Mouse (Mus musculus) left cerebral cortex, postnatal 36 days (tissue): ENCODE measurements around the gene Ptprn2. TPM values are rescaled to one million over a fixed set of nuclear protein-coding genes. Genes with fewer than 3 reads are reported as not detected.
A peak's percentile ranks its signal among the peaks of the same experiment; 100 is the strongest.

ENCODE experiments used
- DNase-seq, 2 experiments: peaks; one replicate each; pipeline ENCODE4 v3.0.0; 2021 to 2022; ENCODE audit warnings: low spot score in 2 of 2, mixed read lengths in 1 of 2
- intact Hi-C: fragments of 180-260 bp; cut with DNase I; formaldehyde crosslinking; loops from one replicate; pipeline ENCODE4 v1.15.1; 2025
- total RNA-seq, 2 experiments: library from RNA; stranded (reverse); gene quantifications; 2 replicates each; pipeline ENCODE4 v1.2.3; 2021

The Ptprn2 gene
- total RNA-seq, 2 experiments from 2014 or later = 356 to 375 TPM

- DNase-seq = no peak
- intact Hi-C loops = no loop called here
These were observed 254.6 kb downstream of the Ptprn2 start for GRCm38 (mm10) chr12:116740141-116740540.

- intact Hi-C loops = no loop called here
- DNase-seq = no peak
These were observed 255.8 kb downstream of the Ptprn2 start for GRCm38 (mm10) chr12:116741300-116741699.

- intact Hi-C loops = no loop called here
- DNase-seq = peak in 1 of 2 experiments; percentile 29
These were observed 260.9 kb downstream of the Ptprn2 start for GRCm38 (mm10) chr12:116746401-116746800.

DNA sequence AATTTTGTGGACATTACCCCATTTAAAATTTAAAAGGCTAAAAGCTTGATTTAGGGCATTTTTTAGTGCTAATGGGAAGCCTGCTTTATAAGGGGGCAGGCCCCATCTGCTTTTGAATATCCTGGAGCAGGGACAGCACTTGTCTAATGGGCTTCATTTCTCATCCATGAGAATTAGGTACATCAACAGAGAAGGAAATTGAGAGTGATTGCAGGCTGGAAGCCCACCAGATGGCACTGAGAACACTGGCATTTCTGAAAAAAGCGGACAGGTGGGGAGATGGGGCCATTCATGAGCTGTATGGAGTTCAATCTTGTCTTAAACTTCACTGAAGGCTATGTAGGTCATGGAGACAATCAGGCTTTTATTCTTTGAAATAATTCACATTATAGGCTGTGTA, 267.3 kb downstream of the Ptprn2 start:
- intact Hi-C loops = no loop called here
- DNase-seq = no peak

GRCm38 (mm10) chr12:116763961-116764360, 278.4 kb downstream of the Ptprn2 start:
- intact Hi-C loops = no loop called here
- no peak for DNase-seq

- intact Hi-C loops = no loop called here
- DNase-seq = no peak
These were observed 285.4 kb downstream of the Ptprn2 start for GRCm38 (mm10) chr12:116770911-116771310.

DNA sequence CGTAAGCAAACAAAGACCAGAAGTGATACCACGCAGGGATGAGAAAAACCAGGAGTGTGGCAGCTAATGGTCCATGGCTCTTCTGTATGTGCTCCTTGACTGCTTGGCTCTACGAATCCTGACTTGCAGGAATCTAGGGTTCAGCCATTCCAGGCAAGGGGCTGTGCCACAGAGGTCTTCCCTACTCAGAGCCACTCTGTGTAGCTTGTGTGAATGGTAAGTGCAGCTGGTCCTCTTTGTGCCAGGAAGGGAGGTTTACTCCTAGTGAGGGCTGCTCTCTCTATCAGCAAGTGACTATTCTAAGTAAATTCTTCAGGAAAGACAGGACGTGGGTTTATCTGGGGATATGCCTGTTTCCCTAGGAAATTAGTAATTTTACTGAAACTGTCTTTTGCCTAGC, 286.0 kb downstream of the Ptprn2 start:
- DNase-seq = no peak
- intact Hi-C loops = no loop called here

DNA sequence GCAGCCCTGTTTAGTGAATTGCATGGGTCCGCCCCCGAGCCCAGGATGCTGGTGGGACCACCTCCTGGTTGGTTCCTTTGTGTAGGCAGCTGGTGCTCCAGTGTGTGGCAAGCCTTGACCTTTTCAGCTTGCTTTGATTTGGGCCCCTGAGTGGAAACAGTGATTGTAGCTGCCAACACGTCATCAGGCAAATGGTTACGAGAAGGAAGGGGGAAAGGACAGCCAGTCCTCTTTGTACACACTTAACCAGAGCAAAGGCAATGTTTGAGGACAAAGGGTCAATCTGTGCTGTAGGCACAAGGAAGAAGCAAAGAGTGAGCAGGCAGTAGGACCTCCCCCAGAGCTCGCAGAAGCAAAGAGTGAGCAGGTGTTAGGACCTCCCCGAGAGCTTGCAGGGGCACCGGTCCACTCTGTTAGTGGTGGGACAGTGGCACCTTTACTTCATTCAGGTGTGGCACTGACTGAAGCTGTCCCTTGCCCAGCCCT, 286.6 kb downstream of the Ptprn2 start:
- DNase-seq = no peak
- intact Hi-C loops = no loop called here

GRCm38 (mm10) chr12:116773344-116773743, 287.8 kb downstream of the Ptprn2 start:
- intact Hi-C loops = no loop called here

GRCm38 (mm10) chr12:116776447-116776846, 290.9 kb downstream of the Ptprn2 start:
- intact Hi-C loops = no loop called here
- DNase-seq = no peak

More at GRCm38 (mm10) chr12:116773344-116773743, 287.8 kb downstream of the Ptprn2 start:
- DNase-seq = no peak

GRCm38 (mm10) chr12:116778095-116779090, 292.9 kb downstream of the Ptprn2 start:
- no peak for DNase-seq

GRCm38 (mm10) chr12:116780419-116780818, 294.9 kb downstream of the Ptprn2 start:
- intact Hi-C loops = no loop called here
- no peak for DNase-seq

More at GRCm38 (mm10) chr12:116778095-116779090, 292.9 kb downstream of the Ptprn2 start:
- intact Hi-C loops = no loop called here

- no peak for DNase-seq
- intact Hi-C loops = no loop called here
These were observed 300.2 kb downstream of the Ptprn2 start for GRCm38 (mm10) chr12:116785731-116786130.

GRCm38 (mm10) chr12:116788346-116788745, 302.8 kb downstream of the Ptprn2 start:
- intact Hi-C loops = no loop called here
- DNase-seq = no peak

GRCm38 (mm10) chr12:116803331-116803730, 317.8 kb downstream of the Ptprn2 start:
- intact Hi-C loops = no loop called here
- no peak for DNase-seq

DNA sequence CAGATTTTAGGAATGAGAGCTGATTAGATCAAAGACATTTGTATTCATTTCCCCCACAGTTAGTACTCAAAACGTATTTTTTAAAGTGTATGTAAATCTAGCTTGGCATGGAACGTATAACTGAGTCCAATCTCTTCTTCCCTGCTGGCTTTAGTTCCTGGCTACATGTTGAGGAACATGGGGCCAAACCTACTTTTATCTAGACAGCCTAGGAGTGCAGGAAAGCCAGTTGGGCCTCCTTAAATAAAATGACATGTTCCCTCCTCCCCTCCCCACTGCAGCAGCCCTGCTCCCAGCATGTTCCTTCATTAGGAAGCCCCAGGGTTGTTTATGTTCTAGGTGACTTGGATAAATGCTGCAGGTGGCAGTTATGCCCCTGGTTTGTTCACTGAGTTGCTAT, 319.2 kb downstream of the Ptprn2 start:
- no peak for DNase-seq
- intact Hi-C loops = no loop called here

DNA sequence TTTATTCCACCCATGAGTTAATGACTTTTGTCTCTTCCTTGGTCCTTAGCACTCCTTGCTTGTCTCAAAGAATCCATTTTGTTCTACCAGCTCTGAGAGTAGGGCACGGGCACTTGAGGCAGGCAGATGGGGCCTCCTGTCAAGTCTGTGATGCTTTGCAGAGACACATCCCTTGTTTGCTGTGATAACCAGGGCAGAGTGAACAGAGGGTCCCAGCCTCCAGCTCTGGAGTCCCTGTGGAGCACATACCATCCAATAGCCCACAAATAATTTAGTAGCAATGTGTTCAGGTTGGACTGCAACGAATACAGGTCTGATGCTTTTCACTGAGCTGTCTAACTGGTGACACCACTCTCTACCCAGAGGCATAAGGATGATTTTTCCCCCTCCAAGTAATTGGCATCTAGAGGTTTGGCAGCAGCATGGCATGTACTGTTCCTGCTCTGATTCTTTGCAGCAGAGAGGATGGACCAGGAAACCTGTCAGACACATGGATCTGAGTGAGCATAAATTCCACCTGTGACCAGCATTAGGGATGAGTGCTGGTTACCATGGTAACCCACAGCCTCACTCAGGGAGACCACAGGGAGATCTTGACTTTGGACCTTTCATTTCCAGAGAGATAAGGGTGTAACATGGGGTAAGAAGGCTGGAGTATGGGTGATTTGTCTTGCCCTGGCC, 319.7 kb downstream of the Ptprn2 start:
- intact Hi-C loops = no loop called here
- DNase-seq = no peak

- intact Hi-C loops = no loop called here
- peak in 1 of 2 experiments; percentile 43 for DNase-seq
These were observed 320.6 kb downstream of the Ptprn2 start for GRCm38 (mm10) chr12:116806089-116806488.

GRCm38 (mm10) chr12:116813012-116813411, 327.5 kb downstream of the Ptprn2 start:
- intact Hi-C loops = loop anchor here (10.0 kb wide), 1 partner anchor 158 kb away; no protein-coding TSS in a partner anchor
- DNase-seq = peak in 1 of 2 experiments; percentile 44

- no peak for DNase-seq
These were observed 334.3 kb downstream of the Ptprn2 start for GRCm38 (mm10) chr12:116819836-116820235.

More at GRCm38 (mm10) chr12:116819836-116820235, 334.3 kb downstream of the Ptprn2 start:
- intact Hi-C loops = loop anchor here (10.0 kb wide), 1 partner anchor 165 kb away; no protein-coding TSS in a partner anchor
